Mouse (Mus musculus): ENCODE results near the gene Tmem131.

GRCm38 (mm10) chr1:36937648-36938047, 5.8 kb downstream of the Tmem131 start:
- TF ChIP-seq EP300 (IDR thresholded peaks at IDR 0.05; ENCODE audit: low read depth) (no peak), CTCF (IDR thresholded peaks at IDR 0.05; ENCODE audit: low read depth) (no peak)
